Mouse (Mus musculus): ENCODE measurements around the gene Nfe2l3.

Nfe2l3 gene

GRCm38 (mm10) chr6:51486076-51486710 lies 53.7 kb downstream of the Nfe2l3 start:
- DNase-seq (ENCODE audit: low spot score in 2 of 2): no peak

GRCm38 (mm10) chr6:51486731-51487130 lies 54.3 kb downstream of the Nfe2l3 start:
- DNase-seq (ENCODE audit: low spot score in 2 of 2): no peak

- no peak for DNase-seq (ENCODE audit: low spot score in 2 of 2)
Observed at GRCm38 (mm10) chr6:51489787-51490186, 57.3 kb downstream of the Nfe2l3 start.

GRCm38 (mm10) chr6:51497321-51498111 lies 65.0 kb downstream of the Nfe2l3 start:
- DNase-seq (ENCODE audit: low spot score in 2 of 2): no peak

- no peak for DNase-seq (ENCODE audit: low spot score in 2 of 2)
Observed at GRCm38 (mm10) chr6:51505671-51506070, 73.2 kb downstream of the Nfe2l3 start.

GRCm38 (mm10) chr6:51507556-51507955 lies 75.1 kb downstream of the Nfe2l3 start:
- DNase-seq (ENCODE audit: low spot score in 2 of 2): no peak

Measured in right cerebral cortex, adult 2 months (tissue).